Mouse (Mus musculus) stomach, postnatal 0 days (tissue): ENCODE results near the gene Gpbar1.
"Not testable (repeated sequence)": the region's sequence is repeated elsewhere in the genome, so short reads cannot be mapped to it uniquely, and the experiment has no call there.

Experiments used
- CTCF ChIP-seq: IDR thresholded peaks from 2 replicates; pipeline ENCODE4 v1.5.1; 2016; ENCODE audit warnings: antibody characterized with exemption, low read depth, mild to moderate bottlenecking, moderate library complexity
- EP300 ChIP-seq: optimal IDR thresholded peaks from 2 replicates; pipeline ENCODE3; 2016; ENCODE audit warnings: antibody characterized with exemption

GRCm38 (mm10) chr1:74286869-74287607 lies 8.7 kb downstream of the Gpbar1 start:
- TF ChIP-seq CTCF: peak; percentile 63
- TF ChIP-seq EP300: not testable (repeated sequence)
